Mouse (Mus musculus) liver, adult 2 months (tissue): ENCODE measurements around the gene Rims1.

Experiments used
- CTCF ChIP-seq: fragments of 200-500 bp; IDR thresholded peaks from 2 replicates; pipeline ENCODE4 v1.5.1; 2011; ENCODE audit warnings: low read depth, low read length, control low read depth
- POLR2A ChIP-seq: fragments of 200-500 bp; IDR thresholded peaks from 2 replicates; pipeline ENCODE4 v1.6.1; 2011; ENCODE audit warnings: low read length, control low read depth; ENCODE audit not compliant: insufficient read depth; ENCODE audit errors: extremely low read depth

DNA sequence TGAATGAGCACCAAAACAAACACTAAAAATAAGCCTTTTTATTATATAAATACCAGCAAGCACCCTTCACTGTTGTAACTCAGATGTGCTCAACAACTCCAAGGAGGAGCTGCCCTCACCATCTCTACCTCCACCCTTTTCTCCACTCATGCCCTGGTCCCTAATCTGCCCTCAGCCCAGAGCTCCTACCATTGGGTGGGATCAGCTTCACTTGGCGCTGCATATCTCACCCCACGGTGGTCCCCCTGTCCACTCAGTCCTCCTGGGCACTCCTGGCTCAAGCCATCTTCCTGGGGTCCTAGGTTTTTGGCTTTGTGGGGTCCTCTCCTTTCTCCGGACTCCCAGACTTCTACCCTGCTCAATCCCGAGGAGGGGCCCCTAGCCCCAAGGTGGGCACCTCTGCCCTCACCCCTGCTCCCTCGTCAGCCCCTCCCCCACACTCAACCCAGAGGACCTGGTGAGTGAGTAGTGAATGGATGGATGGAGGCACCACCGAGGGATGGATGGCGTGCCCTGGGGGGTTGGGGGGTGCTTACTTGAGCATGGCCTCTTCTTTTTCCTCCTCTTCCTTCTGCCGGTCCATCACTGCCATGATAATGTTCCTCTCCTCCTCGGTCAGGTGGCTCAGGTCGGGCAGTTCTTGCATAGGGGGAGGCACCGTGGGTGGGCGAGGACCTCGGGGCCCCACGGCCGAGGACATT lies 619 bp downstream of the Rims1 start:
- TF ChIP-seq CTCF (no peak), POLR2A (no peak)
